Mouse (Mus musculus): ENCODE measurements around the gene Bub1b.

Bub1b gene

GRCm38 (mm10) chr2:118599087-118599486, 1.1 kb downstream of the Bub1b start:
- POLR2A ChIA-PET = interaction anchor here in 2 of 4 experiments (0.7 to 2.9 kb wide), 7 partner anchors 12 to 114 kb away, joined by 4 to 9 read pairs (median 7); partner anchors contain the start of gene Bmf (in 1 of the 2)
- CTCF ChIA-PET = interaction anchor here in 3 of 4 experiments (0.7 to 2.6 kb wide), 3 partner anchors 112 to 115 kb away, joined by 3 to 15 read pairs (median 12); no protein-coding TSS in a partner anchor

GRCm38 (mm10) chr2:118601599-118602263, 3.7 kb downstream of the Bub1b start:
- CTCF ChIA-PET = interaction anchor here in 2 of 4 experiments (0.5 kb wide), 2 partner anchors 116 to 413 kb away, joined by 3 to 8 read pairs; no protein-coding TSS in a partner anchor

GRCm38 (mm10) chr2:118604091-118604490, 6.1 kb downstream of the Bub1b start:
- POLR2A ChIA-PET = interaction anchor here in 2 of 4 experiments (0.6 to 1.9 kb wide), 7 partner anchors 9 to 117 kb away, joined by 3 to 5 read pairs (median 4); partner anchors contain the start of gene Bmf (in 1 of the 2)
- CTCF ChIA-PET = interaction anchor here (0.5 to 3.4 kb wide), 6 partner anchors 34 to 124 kb away, joined by 3 to 60 read pairs (median 6); partner anchors contain the start of gene Srp14 (in 1 of the 4)

More at GRCm38 (mm10) chr2:118601599-118602263, 3.7 kb downstream of the Bub1b start:
- POLR2A ChIA-PET = interaction anchor here in 1 of 4 experiments (1.5 to 2.5 kb wide), 3 partner anchors 15 to 40 kb away, joined by 5 to 6 read pairs (median 6); no protein-coding TSS in a partner anchor

- POLR2A ChIA-PET = interaction anchor here in 3 of 4 experiments (0.6 to 1.8 kb wide), 10 partner anchors 9 to 233 kb away, joined by 3 to 7 read pairs (median 4); partner anchors contain the start of gene Bmf (in 1 of the 3)
- CTCF ChIA-PET = interaction anchor here (0.5 to 3.4 kb wide), 25 partner anchors 9 to 126 kb away, joined by 3 to 60 read pairs (median 4); partner anchors contain the start of gene Bmf (in 1 of the 4)
Observed at GRCm38 (mm10) chr2:118606032-118606431, 8.0 kb downstream of the Bub1b start.

GRCm38 (mm10) chr2:118606976-118607375, 9.0 kb downstream of the Bub1b start:
- ChIA-PET CTCF (interaction anchor here in 3 of 4 experiments (0.7 to 3.5 kb wide), 4 partner anchors 120 to 122 kb away, joined by 3 to 22 read pairs (median 4); no protein-coding TSS in a partner anchor), POLR2A (interaction anchor here in 3 of 4 experiments (0.6 to 1.2 kb wide), 4 partner anchors 9 to 269 kb away, joined by 3 to 4 read pairs (median 3); no protein-coding TSS in a partner anchor)

- POLR2A ChIA-PET = interaction anchor here in 2 of 4 experiments (0.6 to 1.6 kb wide), 3 partner anchors 11 to 1316 kb away, joined by 3 to 4 read pairs (median 3); no protein-coding TSS in a partner anchor
Observed at GRCm38 (mm10) chr2:118618013-118618412, 20.0 kb downstream of the Bub1b start.

GRCm38 (mm10) chr2:118620101-118620500, 22.1 kb downstream of the Bub1b start:
- ChIA-PET CTCF (interaction anchor here in 3 of 4 experiments (1.0 to 4.6 kb wide), 7 partner anchors 18 to 133 kb away, joined by 3 to 22 read pairs (median 6); no protein-coding TSS in a partner anchor), POLR2A (interaction anchor here in 2 of 4 experiments (0.8 to 3.2 kb wide), 10 partner anchors 8 to 133 kb away, joined by 3 to 19 read pairs (median 4); partner anchors contain the start of genes Bub1b (in 1 of the 2) and Pak6 (in 1 of the 2))

More at GRCm38 (mm10) chr2:118618013-118618412, 20.0 kb downstream of the Bub1b start:
- CTCF ChIA-PET = interaction anchor here in 1 of 4 experiments (4.6 kb wide), 1 partner anchor 131 kb away, joined by 22 read pairs; no protein-coding TSS in a partner anchor

GRCm38 (mm10) chr2:118620608-118621007, 22.6 kb downstream of the Bub1b start:
- CTCF ChIA-PET = interaction anchor here in 3 of 4 experiments (0.5 to 4.6 kb wide), 8 partner anchors 17 to 134 kb away, joined by 3 to 22 read pairs (median 5); no protein-coding TSS in a partner anchor
- POLR2A ChIA-PET = interaction anchor here in 2 of 4 experiments (0.8 to 3.2 kb wide), 9 partner anchors 8 to 134 kb away, joined by 3 to 19 read pairs (median 5); partner anchors contain the start of genes Bub1b (in 1 of the 2) and Pak6 (in 1 of the 2)

GRCm38 (mm10) chr2:118629276-118629675, 31.3 kb downstream of the Bub1b start:
- CTCF ChIA-PET = no interaction called here
- POLR2A ChIA-PET = interaction anchor here in 2 of 4 experiments (0.8 to 1.1 kb wide), 3 partner anchors 10 to 13 kb away, joined by 3 to 4 read pairs (median 4); no protein-coding TSS in a partner anchor

GRCm38 (mm10) chr2:118633441-118633840, 35.4 kb downstream of the Bub1b start:
- ChIA-PET CTCF (no interaction called here), POLR2A (interaction anchor here in 1 of 4 experiments (0.6 to 1.0 kb wide), 2 partner anchors 18 to 145 kb away, joined by 3 read pairs; no protein-coding TSS in a partner anchor)

GRCm38 (mm10) chr2:118637258-118637657, 39.2 kb downstream of the Bub1b start:
- POLR2A ChIA-PET = interaction anchor here (0.6 to 2.0 kb wide), 15 partner anchors 10 to 151 kb away, joined by 3 to 14 read pairs (median 3); no protein-coding TSS in a partner anchor

GRCm38 (mm10) chr2:118637888-118638526, 40.0 kb downstream of the Bub1b start:
- ChIA-PET POLR2A (interaction anchor here (0.7 to 2.0 kb wide), 21 partner anchors 10 to 245 kb away, joined by 3 to 14 read pairs (median 3); partner anchors contain the start of gene Pak6 (in 1 of the 4)), CTCF (interaction anchor here (0.5 to 3.0 kb wide), 104 partner anchors 9 to 552 kb away, joined by 3 to 53 read pairs (median 4); partner anchors contain the start of genes Ccdc9b (in 3 of the 4), Plcb2 (in 3 of the 4), Pak6 (in 2 of the 4) and Ankrd63 (in 1 of the 4))

More at GRCm38 (mm10) chr2:118637258-118637657, 39.2 kb downstream of the Bub1b start:
- CTCF ChIA-PET = interaction anchor here (0.7 to 3.0 kb wide), 44 partner anchors 11 to 547 kb away, joined by 3 to 53 read pairs (median 5); partner anchors contain the start of genes Knstrn (in 1 of the 4), Pak6 (in 1 of the 4) and Plcb2 (in 1 of the 4)

GRCm38 (mm10) chr2:118638686-118639085, 40.7 kb downstream of the Bub1b start:
- CTCF ChIA-PET = interaction anchor here (0.5 to 3.0 kb wide), 96 partner anchors 8 to 551 kb away, joined by 3 to 53 read pairs (median 4); partner anchors contain the start of genes Ccdc9b (in 3 of the 4), Plcb2 (in 3 of the 4), Pak6 (in 2 of the 4) and Ankrd63 (in 1 of the 4)

GRCm38 (mm10) chr2:118641147-118641546, 43.1 kb downstream of the Bub1b start:
- ChIA-PET POLR2A (interaction anchor here (0.5 to 3.3 kb wide), 36 partner anchors 9 to 1387 kb away, joined by 3 to 20 read pairs (median 4); partner anchors contain the start of genes Bmf (in 1 of the 4), Ccdc9b (in 1 of the 4), Chst14 (in 1 of the 4) and Pak6 (in 1 of the 4)), CTCF (interaction anchor here (0.5 to 3.8 kb wide), 17 partner anchors 12 to 242 kb away, joined by 3 to 20 read pairs (median 4); partner anchors contain the start of gene Ccdc9b (in 1 of the 4))

More at GRCm38 (mm10) chr2:118638686-118639085, 40.7 kb downstream of the Bub1b start:
- POLR2A ChIA-PET = interaction anchor here (0.7 to 2.0 kb wide), 18 partner anchors 9 to 245 kb away, joined by 3 to 14 read pairs (median 3); partner anchors contain the start of gene Pak6 (in 1 of the 4)

GRCm38 (mm10) chr2:118642431-118642830, 44.4 kb downstream of the Bub1b start:
- POLR2A ChIA-PET = interaction anchor here in 2 of 4 experiments (0.7 to 3.3 kb wide), 9 partner anchors 10 to 157 kb away, joined by 3 to 20 read pairs (median 6); partner anchors contain the start of gene Pak6 (in 1 of the 2)
- CTCF ChIA-PET = interaction anchor here in 3 of 4 experiments (1.4 to 3.8 kb wide), 3 partner anchors 16 to 54 kb away, joined by 3 to 20 read pairs (median 11); no protein-coding TSS in a partner anchor

GRCm38 (mm10) chr2:118642942-118643341, 44.9 kb downstream of the Bub1b start:
- ChIA-PET POLR2A (interaction anchor here in 2 of 4 experiments (0.7 to 2.5 kb wide), 6 partner anchors 10 to 157 kb away, joined by 3 to 13 read pairs (median 6); partner anchors contain the start of gene Pak6 (in 1 of the 2)), CTCF (interaction anchor here in 1 of 4 experiments (3.8 kb wide), 1 partner anchor 53 kb away, joined by 20 read pairs; no protein-coding TSS in a partner anchor)
